Mouse (Mus musculus): ENCODE data around the gene Slfn9.
"Not testable (repeated sequence)": the region's sequence is repeated elsewhere in the genome, so short reads cannot be mapped to it uniquely, and the experiment has no call there.

Slfn9 gene

DNA sequence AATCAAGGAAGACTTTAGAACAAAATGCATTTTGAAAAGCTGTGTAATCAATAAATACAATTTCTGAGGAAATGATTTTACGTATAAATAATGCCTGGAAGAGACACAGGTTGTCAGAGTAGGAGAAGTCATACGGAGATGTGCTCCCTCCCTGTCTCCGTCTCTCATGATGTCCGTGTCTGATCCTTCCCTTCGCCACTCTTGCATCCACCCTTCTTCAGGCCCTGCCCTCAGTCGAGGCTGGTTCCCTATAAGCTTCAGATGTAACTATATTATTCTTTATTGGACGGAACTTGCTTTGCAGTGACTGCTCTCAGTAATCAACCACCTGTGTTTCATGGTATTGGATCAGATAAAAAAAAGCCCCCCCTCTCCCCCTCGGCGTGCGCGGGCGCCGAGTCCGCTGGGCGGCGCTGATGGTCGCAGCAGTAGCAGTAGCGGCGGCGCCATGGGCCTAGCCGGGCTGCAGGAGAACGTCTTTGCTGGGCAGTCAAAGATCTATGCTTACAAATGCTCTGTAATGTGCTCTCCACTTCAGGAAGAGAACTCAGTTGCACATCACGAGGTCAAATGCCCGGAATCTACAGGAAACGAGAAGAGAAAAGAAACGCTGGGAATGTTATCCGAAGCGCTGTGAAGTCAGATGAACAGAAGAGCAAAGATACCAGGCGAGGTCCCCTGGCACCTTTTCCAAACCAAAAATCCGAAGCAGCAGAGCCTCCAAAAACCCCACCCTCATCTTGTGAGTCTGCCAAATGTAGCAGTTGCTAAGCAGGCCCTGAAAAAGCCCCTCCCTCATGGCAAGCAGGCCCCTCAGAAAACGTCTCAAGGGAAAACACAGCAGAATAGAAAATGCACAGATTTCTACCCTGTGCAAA lies 20.7 kb downstream of the Slfn9 start:
- ChIA-PET CTCF (interaction anchor here in 3 of 4 experiments (0.6 to 2.1 kb wide), 4 partner anchors 10 to 77 kb away, joined by 3 to 9 read pairs (median 3); no protein-coding TSS in a partner anchor), POLR2A (interaction anchor here in 1 of 4 experiments (0.6 kb wide), 1 partner anchor 7 kb away, joined by 3 read pairs; no protein-coding TSS in a partner anchor)

DNA sequence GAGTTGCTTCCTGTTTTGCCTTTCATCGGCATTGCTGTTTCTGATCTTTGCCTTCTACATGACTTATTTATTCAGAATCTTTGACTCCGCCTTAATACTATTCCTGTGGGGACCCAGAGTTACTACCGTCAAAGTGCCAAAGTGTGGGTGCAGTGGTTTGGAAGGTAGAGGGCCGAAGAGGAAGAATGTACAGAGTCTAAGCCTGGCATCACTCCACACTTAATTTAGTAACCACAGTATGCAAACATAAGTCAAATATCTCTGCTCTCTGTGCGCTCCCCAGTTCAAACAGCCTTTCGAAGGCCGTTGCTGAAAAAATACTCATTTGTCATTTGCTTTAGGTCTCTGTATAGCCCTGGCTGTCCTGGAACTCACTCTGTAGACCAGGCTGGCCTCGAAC lies 29.4 kb downstream of the Slfn9 start:
- POLR2A ChIA-PET = no interaction called here
- CTCF ChIA-PET = interaction anchor here in 1 of 4 experiments (0.8 kb wide), 1 partner anchor 471 kb away, joined by 4 read pairs; no protein-coding TSS in a partner anchor

DNA sequence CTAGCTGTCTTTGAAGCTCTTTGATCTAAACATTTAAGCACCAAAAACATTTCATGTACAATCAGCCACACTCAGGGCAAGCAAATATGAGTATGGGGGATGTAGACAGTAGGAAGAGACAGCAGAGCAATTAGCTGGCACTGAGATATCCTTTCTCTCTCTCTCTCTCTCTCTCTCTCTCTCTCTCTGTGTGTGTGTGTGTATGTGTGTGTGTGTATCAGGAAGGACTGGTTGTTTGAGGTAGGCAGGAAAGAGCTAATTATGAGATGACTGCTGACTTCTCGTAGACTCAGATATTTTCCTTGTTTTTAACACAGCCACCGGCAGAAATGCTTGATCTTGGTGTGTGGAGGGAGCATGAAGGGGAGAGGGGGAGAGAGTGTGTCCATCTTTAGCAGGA lies 29.9 kb downstream of the Slfn9 start:
- ChIA-PET POLR2A (interaction anchor here in 1 of 4 experiments (0.7 kb wide), 1 partner anchor 308 kb away, joined by 4 read pairs; no protein-coding TSS in a partner anchor), CTCF (interaction anchor here in 3 of 4 experiments (0.8 to 1.5 kb wide), 3 partner anchors 8 to 470 kb away, joined by 3 to 9 read pairs (median 4); no protein-coding TSS in a partner anchor)

DNA sequence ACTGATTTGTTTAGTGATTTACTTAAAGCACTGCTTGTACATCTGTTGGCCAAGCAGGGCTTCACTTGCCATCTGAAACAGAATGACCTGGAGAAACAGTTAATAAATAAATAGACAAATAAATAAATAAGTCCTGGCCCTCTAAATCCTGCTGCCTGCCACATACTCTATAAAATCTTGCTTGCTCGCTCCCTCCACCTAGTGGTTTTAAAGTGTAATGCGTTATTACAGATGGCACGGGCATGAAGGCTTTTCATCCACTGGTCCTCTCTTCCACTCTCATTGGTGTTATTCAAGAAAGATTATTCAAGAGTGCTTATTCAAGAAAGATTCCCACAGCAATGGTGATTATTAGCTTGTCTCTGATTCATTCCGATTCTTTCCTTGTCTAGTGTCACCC lies 32.0 kb downstream of the Slfn9 start:
- ChIA-PET POLR2A (interaction anchor here in 1 of 4 experiments (0.6 kb wide), 1 partner anchor 26 kb away, joined by 5 read pairs; no protein-coding TSS in a partner anchor), CTCF (interaction anchor here in 1 of 4 experiments (1.3 kb wide), 1 partner anchor 10 kb away, joined by 4 read pairs; no protein-coding TSS in a partner anchor)

DNA sequence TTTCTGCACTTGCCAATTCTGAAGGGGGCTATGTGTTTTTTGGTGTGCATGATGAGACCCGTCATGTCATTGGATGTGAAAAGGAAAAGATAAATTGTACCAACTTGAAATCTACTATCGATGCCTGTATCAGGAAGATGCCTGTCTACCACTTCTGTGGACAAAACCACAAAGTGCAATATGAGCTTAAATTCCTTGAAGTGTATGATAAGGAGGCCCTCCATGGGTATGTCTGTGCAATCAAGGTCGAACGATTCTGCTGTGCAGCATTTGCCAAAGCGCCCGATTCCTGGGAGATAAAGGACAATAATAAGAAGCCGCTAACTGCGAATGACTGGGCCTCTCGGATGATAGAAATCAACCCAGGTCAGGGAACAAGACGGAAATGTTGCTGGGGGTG lies 34.7 kb downstream of the Slfn9 start:
- POLR2A ChIA-PET = interaction anchor here in 1 of 4 experiments (1.1 kb wide), 1 partner anchor 35 kb away, joined by 3 read pairs; the partner anchor contains the start of gene Slfn9

DNA sequence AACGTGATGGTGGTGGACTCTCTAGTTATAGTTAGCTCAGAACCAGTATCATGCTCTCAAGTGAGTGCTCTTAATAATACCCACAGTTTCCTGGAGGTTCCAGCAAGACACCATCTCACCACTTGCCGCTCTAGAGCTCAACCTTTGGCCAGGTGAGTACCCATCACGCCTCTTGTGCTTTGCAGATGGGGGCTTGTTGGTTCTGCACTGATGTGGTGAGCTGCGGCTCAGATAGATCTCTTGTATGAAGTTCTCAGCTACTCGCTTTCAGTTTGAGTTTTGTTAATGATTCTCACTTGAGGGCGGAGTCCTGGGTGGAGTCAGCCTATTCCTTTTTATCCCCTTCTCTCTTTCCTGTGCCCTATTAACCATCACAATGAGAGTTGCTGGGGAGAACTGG lies 37.0 kb downstream of the Slfn9 start:
- CTCF ChIA-PET = interaction anchor here in 1 of 4 experiments (0.6 to 1.0 kb wide), 2 partner anchors 12 to 41 kb away, joined by 3 to 7 read pairs; no protein-coding TSS in a partner anchor

More for the DNA sequence above, 34.7 kb downstream of the Slfn9 start:
- CTCF ChIA-PET = no interaction called here

DNA sequence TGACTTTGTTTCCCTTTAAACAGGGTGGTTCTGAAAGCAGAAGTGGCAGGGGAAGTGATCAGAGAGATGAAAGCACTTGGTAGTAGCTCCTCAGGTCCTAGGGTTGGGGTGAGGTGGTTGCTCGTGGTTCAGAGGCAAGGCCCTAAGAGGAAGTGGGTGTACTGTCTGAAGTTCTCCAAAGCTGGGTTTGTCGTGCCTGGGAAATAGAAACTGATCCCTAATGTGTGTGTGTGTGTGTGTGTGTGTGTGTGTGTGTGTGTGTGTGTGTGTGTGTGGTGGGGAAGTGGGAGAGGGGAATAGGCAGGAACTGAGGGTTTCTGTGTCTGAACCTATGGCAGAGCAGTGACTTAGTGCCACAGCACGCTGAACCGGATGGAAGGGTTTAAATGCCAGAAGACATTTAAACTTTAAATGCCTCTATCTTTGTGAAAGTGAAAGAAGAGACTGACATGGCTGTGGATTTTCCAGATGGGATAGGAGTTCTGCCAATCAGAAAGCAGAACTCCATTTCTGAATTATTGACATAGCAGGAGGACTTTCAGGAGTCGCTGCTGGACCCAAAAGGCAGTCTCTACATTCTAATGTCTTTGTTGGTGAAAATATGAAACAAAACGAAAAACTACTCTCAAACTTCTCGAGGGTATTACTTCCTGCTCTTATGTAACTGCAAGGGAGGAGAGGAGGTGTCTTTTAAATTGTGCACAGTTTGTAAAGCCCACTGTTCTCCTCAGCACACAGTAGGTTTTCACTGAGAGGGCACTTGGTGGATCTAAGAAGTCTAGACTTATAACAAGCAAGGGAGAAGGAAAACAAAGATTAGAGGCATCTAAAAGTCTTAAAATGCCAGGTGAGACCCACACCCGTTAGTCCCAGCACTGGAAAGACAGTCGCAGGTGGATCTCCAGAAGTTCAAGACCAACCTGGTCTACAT lies 38.8 kb downstream of the Slfn9 start:
- CTCF ChIA-PET = interaction anchor here in 3 of 4 experiments (0.6 to 1.4 kb wide), 5 partner anchors 8 to 66 kb away, joined by 3 to 4 read pairs (median 3); partner anchors contain the start of gene Rad51d (in 1 of the 3)

More for the DNA sequence above, 37.0 kb downstream of the Slfn9 start:
- POLR2A ChIA-PET = interaction anchor here in 2 of 4 experiments (0.6 to 1.1 kb wide), 2 partner anchors 39 to 130 kb away, joined by 3 to 4 read pairs; no protein-coding TSS in a partner anchor

DNA sequence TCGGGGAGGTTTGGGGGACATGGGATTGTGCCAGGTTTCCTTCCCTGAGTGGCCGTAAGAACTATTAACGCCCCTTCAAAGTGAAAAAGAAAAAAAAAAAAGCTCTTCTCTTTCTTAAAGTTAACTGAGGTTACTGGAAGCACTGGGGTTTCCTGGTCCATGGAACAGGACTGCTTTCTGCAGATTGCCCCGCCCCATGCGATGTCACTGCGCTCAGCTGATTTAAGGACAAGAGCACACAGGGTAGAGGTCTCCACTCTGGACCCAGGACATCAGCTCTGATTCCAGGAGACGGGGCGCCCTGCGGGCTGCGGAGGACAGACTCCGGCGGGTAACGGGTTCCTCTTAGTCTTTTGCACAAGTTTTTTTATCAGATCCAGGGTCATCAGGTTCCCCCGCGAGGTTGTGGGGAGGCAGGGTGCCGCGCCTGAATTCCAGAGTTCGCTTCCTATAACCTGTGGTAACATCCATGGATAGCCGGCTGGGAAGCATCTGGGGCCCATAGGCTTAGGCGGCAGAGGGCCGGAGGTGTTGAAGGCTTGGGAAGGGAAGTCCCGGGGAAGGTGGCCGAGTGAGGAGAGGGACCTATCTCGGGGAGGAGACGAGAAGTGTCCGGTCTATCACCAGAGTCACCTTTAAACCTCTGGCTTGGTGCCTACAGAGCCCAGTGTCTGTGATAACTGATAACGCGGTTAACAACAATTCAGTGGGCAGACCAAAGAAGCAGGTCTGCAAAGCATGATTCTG lies 39.6 kb downstream of the Slfn9 start:
- ChIA-PET POLR2A (interaction anchor here in 3 of 4 experiments (0.5 to 1.6 kb wide), 9 partner anchors 9 to 852 kb away, joined by 3 to 4 read pairs (median 3); partner anchors contain the start of gene Nle1 (in 1 of the 3)), CTCF (interaction anchor here (0.6 to 1.4 kb wide), 9 partner anchors 8 to 956 kb away, joined by 3 to 4 read pairs (median 3); partner anchors contain the start of gene Rad51d (in 1 of the 4))

More for the DNA sequence above, 38.8 kb downstream of the Slfn9 start:
- POLR2A ChIA-PET = interaction anchor here in 1 of 4 experiments (1.5 kb wide), 1 partner anchor 8 kb away, joined by 3 read pairs; no protein-coding TSS in a partner anchor

DNA sequence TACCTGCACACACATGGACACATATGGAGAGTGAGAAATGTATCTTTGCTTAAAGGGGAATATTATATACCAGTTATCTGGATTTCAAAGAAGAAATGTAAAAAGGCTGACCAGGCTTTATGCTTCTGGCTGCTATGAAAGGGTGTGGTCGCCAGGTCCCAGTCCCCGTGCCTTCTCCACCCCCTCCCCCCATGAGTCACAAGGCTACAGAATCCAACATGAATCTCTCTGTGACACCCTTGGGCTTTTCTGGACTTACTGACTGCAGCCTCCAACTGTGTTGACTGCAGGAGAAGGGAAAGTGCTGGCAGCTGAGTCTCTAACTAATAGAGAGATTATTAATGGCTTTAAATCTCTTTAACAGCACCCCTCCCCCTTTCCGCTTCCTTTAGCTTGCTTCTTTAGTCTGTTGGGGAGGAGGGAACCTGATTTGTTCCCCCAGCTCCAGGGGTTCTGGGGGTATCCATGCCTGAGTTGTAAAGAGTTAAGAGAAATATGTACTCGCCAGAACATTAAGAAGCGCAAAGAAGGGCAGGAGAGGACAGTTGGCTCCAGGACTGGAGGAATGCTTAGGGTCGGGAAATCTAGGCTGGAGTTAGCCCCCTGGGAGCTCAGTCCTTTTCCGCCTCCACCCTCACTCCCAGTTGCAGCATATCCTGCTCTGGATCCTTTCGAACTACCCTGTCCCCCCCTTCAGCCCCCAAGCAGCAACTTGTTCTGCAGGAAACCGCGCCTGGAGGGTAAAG lies 40.7 kb downstream of the Slfn9 start, which contains the start of gene Slfn5:
TSS of gene Slfn5 (plus strand) at position 614 of the 746 bp plus-strand sequence.
- POLR2A ChIA-PET = interaction anchor here in 2 of 4 experiments (0.6 to 1.6 kb wide), 9 partner anchors 8 to 320 kb away, joined by 3 to 4 read pairs (median 3); partner anchors contain the start of gene Nle1 (in 1 of the 2)
- CTCF ChIA-PET = interaction anchor here in 3 of 4 experiments (0.7 to 1.4 kb wide), 5 partner anchors 8 to 337 kb away, joined by 3 to 4 read pairs (median 3); partner anchors contain the start of gene Rad51d (in 1 of the 3)

DNA sequence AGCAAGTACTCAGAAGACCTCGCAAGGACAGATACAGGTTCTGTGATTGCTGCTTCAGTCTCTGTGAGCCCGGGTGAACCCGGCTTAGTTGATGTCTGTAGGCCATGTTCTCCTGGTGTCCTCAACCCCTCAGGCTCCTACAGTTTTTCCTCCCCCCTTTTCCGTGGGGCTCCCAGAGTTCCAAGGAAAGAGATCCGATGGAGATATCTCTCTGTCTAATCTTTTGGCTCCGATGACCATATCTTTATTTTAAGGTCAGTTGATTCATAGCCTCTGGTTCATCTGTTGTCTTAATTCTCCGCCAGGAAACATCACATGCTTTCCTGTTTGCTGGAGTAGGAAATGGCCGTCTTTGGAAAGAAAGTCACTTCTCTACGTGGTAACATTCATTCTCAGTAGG lies 42.6 kb downstream of the Slfn9 start:
- CTCF ChIA-PET = no interaction called here

DNA sequence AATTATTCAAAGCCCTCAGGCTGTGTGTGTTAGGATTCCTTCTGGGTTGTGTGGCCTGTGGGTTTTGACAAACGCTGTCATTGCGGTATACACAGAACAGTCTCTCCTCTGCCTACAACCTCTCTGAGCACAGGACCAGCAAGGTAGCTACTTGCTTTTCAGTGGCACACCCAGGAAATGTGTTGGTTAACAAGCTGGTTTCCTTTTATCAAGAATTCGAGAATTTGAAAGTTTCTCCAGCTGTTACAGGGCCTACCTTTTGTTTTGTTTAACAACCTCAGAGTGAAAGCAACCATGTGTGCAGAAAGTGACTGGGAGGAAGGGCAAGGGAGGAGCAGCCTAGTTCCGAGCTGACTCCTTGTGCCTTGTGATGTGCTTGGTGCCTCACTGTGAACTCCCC lies 44.2 kb downstream of the Slfn9 start:
- POLR2A ChIA-PET = interaction anchor here in 1 of 4 experiments (0.6 kb wide), 1 partner anchor 36 kb away, joined by 3 read pairs; no protein-coding TSS in a partner anchor
- CTCF ChIA-PET = no interaction called here

More for the DNA sequence above, 42.6 kb downstream of the Slfn9 start:
- POLR2A ChIA-PET = interaction anchor here in 1 of 4 experiments (1.1 kb wide), 1 partner anchor 15 kb away, joined by 3 read pairs; no protein-coding TSS in a partner anchor

DNA sequence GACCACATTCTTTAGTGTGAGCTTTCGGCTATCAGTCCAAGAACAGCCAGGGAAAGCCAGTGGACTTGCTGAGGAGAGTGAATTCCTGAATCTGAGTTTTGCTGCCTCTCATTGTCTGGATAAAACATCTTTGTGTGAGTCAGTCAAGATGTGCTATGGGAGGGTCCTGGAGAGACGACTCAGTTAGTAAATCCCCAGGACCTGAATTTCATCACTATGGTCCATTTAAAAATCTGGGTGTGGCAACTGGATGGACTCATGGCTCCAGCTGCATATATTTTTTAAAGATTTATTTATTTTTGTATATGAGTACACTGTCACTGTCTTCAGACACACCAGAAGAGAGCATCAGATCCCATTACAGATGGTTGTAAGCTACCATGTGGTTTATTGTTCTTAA lies 46.0 kb downstream of the Slfn9 start:
- ChIA-PET CTCF (no interaction called here), POLR2A (no interaction called here)

DNA sequence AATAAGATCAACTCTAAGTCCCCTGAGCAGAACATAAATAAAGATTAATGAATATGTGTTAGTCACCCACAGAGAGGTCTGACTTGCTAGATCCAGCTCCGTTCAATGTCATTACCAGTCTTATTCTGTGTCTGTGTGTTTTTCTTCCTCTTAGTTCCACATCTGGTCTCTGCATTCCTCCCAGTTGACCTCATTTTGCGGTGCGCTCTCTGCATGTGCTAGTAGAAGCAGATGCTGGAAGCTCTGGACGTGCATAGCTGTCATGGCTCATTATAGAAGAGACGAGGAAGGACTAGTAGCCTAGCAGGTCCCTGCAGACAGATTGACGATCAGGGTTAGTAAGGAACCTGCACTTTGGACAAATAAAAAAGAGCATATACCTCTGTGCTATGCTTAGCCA lies 48.3 kb downstream of the Slfn9 start:
- ChIA-PET POLR2A (no interaction called here), CTCF (no interaction called here)

DNA sequence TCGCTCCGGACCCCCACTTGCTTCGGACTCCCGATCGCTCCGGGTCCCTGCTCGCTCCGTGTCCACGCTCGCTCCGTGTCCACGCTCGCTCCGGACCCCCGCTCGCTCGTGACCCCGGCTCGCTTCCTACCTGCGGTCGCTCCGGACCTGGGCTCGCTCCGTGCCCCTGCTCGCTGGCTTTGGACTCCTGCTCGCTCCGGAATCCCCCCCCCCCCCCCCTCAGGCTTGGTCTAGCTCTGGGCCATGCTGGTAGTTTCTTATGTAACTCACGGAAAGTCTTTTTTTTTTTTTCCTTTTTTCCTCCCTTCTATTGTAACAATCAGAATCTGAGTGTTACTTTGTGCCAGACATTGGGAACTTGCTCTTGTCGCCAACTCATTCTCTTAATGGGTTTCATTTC lies 58.4 kb downstream of the Slfn9 start:
- CTCF ChIA-PET = no interaction called here
- POLR2A ChIA-PET = interaction anchor here in 1 of 4 experiments (0.7 kb wide), 1 partner anchor 26 kb away, joined by 5 read pairs; no protein-coding TSS in a partner anchor

DNA sequence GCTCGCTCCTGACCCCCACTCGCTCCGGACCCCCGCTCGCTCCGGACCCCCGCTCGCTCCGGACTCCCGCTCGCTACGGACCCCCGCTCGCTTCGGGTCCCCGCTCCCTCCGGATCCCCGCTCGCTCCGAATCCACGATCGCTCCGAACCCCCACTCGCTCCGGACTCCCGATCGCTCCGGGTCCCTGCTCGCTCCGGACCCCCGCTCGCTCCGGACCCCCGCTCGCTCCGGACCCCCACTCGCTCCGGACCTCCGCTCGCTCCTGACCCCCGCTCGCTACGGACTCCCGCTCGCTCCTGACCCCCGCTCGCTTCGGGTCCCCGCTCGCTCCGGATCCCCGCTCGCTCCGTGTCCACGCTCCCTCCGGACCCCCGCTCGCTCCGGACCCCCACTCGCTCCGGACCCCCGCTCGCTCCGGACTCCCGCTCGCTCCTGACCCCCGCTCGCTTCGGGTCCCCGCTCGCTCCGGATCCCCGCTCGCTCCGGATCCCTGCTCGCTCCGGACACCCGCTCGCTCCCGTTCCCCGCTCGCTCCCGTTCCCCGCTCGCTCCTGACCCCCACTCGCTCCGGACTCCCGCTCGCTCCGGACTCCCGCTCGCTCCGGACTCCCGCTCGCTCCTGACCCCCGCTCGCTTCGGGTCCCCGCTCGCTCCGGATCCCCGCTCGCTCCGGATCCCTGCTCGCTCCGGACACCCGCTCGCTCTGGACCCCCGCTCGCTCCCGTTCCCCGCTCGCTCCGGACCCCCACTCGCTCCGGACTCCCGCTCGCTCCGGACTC lies 59.8 kb downstream of the Slfn9 start:
- POLR2A ChIA-PET, CTCF ChIA-PET: not testable (repeated sequence)

DNA sequence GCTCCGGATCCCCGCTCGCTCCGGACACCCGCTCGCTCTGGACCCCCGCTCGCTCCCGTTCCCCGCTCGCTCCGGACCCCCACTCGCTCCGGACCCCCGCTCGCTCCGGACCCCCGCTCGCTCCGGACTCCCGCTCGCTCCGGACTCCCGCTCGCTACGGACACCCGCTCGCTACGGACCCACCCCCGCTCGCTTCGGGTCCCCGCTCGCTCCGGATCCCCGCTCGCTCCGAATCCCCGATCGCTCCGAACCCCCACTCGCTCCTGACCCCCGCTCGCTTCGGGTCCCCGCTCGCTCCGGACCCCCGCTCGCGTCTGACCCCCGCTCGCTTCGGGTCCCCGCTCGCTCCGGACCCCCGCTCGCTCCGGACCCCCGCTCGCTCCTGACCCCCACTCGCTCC lies 60.5 kb downstream of the Slfn9 start:
- POLR2A ChIA-PET, CTCF ChIA-PET: not testable (repeated sequence)
